Mouse (Mus musculus) cerebellum, adult 2 months (tissue): ENCODE results near the gene Pknox2.

Source experiments
- CTCF ChIP-seq: fragments of 200-500 bp; IDR thresholded peaks from 2 replicates; pipeline ENCODE4 v1.5.1; 2011; ENCODE audit warnings: low read depth, mild to moderate bottlenecking, control low read depth, low read length, moderate library complexity, borderline replicate concordance; ENCODE audit not compliant: insufficient read depth
- POLR2A ChIP-seq: fragments of 200-500 bp; IDR thresholded peaks from 2 replicates; pipeline ENCODE4 v1.6.1; 2011; ENCODE audit warnings: low read length, control low read depth, borderline replicate concordance; ENCODE audit not compliant: insufficient read depth

- no peak for TF ChIP-seq CTCF
- no peak for TF ChIP-seq POLR2A
Measured at GRCm38 (mm10) chr9:37160686-37161085, 13.5 kb upstream of the Pknox2 start.
